Mouse (Mus musculus) spleen, postnatal 10 days (tissue): Measurements from ENCODE around the gene Anapc15.
"Not testable (repeated sequence)": the region's sequence is repeated elsewhere in the genome, so short reads cannot be mapped to it uniquely, and the experiment has no call there.

Source experiments
- DNase-seq, 2 experiments: peaks; one replicate each; pipeline ENCODE4 v3.0.0; 2021 to 2022; ENCODE audit warnings: low spot score in 2 of 2

The Anapc15 gene

DNA sequence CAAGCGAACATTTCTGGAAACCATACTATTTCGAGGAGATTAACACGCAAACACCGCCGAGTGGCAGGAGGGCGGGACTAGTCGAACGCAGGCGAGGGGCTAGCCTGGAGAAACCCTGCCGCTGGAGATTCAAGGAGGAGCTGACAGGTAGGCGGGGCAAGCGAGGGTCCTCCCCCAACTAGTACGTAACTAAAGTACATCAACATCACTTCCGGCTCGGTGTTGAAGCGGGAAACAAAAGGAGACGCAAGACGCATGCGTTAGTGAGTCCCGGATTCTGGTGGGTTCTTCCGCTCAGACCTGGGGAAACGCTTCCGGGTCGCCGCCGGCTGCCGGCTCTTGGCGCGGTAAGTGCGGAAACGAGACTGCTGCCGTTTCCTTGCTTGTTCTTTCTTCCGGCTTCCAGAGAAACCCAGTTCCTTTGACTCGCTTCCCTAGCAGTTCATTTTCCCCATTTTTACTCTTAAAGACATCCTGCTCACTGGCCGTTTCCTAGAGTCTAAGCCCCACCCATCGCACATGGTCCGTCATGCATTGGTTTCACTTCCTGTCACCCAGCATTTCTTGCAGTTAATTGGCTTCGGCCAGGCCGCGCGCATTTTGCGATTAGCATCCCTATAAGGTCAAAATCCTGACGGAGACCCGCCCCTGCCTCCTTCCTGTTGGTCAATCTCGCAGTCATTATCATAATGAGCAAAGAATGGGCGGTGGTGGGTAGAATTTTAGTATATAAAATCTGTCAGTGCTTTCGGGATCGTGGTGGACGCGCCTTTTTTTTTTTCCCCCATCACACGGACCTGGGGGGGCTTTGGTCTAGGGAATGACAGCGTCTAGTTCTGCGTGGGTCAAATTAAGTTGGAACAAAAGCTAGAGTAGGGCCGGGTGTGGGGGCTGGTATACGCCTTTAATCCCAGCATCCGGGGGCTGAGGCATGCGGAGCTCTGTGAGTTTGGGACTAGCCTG, 32.9 kb downstream of the Anapc15 start:
- DNase-seq = peak; percentile 91 to 97

- no peak for DNase-seq
Measured at GRCm38 (mm10) chr7:101900331-101901097, 37.0 kb downstream of the Anapc15 start.

- DNase-seq = no peak
Measured at GRCm38 (mm10) chr7:101901969-101902368, 38.5 kb downstream of the Anapc15 start.

DNA sequence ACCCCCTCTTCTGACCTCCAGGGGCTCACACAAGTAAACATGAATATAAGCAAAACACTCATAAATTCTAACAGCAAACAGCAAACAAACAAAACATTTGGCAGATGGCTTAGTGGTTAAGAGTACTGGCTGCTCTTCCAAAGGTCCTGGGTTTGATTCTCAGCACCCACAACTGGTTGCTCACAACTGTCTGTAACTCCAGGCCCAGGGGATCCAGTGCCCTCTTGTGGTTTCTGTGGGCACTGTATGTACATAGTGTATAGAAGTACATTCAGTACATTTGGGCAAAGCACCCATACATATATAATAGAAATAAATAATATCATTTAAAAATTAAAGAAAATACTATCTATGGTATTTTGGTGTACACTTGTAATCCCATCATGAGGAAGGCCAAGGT, 39.3 kb downstream of the Anapc15 start:
- no peak for DNase-seq

DNA sequence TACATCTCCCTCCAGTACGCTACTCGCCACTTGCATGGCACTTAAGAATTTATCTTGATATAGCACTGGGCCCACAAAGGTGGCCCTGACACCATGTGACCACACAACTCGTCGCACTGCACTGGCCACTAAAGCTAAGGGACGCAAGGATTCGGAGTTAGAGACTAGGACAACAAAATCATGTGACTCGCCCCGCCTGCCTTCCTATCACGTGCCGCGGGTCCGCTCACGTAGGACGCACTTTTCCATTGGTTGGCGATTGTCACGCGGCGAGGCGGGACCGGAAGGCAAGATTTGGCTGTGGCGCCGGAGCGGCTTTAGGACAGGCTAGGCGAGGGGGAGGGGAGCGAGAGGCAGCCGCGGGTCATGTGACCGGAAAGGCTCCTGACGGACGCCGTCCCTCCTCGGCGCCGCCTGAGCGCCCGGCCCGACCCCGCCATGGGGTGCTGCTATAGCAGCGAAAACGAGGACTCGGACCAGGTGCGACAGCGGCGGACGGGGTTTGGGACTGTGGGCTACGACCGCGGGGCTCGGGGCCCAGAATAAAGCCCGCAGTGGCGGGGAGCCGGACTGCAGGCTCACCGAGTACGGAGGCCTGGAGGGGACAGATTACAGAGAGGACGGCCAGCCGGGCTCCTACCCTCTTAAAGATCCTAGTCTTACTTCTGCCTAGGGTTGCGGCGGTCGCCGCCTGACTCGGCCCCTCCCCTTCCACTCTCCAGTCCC, 42.2 kb downstream of the Anapc15 start, which contains the start of gene Lamtor1:
TSS of gene Lamtor1 (plus strand) at position 344 of the 726 bp plus-strand sequence.
- peak; percentile 98 to 99 for DNase-seq

DNA sequence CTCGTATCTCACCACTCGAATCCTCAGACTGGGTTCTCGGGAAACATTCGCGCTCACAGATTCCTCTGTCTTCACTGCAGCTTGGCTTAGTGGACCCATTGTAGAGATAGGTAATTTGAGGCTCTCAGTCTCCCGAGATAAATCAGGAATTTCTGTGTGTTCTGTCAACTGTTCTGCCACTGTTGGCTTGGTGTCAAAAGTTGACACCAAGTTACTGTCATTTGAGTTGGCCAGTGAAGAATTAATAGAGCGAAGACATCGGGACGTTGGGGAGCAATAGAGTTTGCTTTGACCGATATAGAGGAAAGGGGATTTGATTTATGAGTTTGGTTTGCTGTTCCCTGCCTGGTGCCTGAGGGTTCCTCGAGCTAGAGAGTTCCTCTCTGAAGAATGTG, 42.8 kb downstream of the Anapc15 start, which contains the start of gene Tomt:
TSS of gene Tomt (minus strand) at position 73 of the 395 bp plus-strand sequence.
- no peak for DNase-seq

DNA sequence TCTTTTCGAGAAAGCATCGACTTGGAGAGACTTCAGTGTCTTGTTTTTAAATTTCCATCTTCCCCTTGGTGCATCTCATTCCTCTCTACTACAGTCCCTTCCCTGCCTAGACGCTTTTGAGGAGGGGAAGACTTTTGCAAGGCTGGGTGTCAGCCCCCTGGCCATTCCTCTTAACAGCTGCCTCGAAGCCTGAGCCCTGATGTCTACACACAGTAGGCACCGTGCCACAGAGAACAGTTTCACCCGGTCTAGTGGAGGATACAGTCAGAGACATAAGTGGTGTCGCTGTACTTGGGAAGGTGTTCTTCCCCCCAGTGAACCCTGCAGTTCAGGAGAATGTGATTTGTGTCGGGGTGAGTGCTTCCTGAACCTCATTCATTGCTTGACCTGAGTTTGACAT, 43.2 kb downstream of the Anapc15 start:
- peak; percentile 31 for DNase-seq

- no peak for DNase-seq
Measured at GRCm38 (mm10) chr7:101908367-101908766, 44.9 kb downstream of the Anapc15 start.

DNA sequence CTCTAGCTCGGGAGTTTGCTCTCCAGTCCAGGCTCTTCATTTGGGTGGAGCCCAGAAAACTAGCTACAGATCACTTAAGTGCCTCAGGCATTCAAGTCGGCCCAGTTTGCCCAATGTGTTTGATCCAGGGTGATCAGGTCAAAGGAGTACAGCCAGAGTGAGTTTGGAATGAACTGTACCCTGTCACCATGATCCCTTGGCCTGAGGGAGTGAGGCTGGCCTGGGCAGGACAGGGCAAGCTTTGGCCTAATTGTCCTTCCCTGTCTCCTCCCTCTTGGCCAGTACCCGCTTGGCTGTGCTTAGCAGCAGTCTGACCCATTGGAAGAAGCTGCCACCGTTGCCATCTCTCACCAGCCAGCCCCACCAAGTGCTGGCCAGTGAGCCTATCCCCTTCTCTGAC, 46.6 kb downstream of the Anapc15 start:
- no peak for DNase-seq

GRCm38 (mm10) chr7:101911982-101912381, 48.5 kb downstream of the Anapc15 start:
- DNase-seq = no peak

DNA sequence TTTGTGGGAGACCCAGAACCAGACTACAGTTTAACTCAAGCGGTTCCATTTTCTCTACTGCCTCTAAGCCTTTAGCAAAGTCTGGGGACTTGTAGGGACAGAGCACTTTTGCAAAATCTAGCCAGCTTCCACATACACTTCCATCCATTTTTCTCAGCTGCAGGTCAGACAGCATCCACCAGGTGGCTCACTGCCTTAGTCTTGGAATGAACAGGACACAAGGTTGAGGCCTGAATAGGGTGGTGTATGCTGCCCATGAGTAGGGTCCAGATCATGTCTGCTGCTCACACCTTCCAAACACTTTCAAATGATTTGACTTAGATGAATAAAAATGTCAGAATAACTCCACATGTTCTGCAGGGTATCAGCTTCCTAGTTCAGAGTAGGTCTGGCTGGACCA, 54.6 kb downstream of the Anapc15 start:
- DNase-seq = peak; percentile 53 to 74

GRCm38 (mm10) chr7:101925892-101926291, 62.4 kb downstream of the Anapc15 start:
- not testable (repeated sequence) for DNase-seq

DNA sequence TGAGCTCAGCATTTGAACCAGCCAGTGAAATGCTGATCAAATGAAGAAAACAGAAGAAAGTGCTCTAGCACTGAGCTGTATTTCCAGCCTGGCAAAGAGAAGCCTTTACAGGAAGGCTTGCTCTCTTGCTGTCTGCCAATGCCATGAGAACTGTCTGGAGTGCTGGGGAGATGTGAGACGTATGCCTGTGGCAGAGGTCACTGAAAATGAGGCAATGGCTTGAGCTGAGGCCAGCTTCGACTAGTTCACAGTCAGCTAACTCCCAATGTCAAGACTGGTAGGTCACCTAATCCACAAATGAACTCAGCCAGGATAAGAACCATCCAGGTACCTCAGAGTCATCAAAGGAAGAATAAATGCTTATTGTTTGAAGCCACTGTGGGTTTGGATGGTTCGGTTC, 64.6 kb downstream of the Anapc15 start:
- no peak for DNase-seq

DNA sequence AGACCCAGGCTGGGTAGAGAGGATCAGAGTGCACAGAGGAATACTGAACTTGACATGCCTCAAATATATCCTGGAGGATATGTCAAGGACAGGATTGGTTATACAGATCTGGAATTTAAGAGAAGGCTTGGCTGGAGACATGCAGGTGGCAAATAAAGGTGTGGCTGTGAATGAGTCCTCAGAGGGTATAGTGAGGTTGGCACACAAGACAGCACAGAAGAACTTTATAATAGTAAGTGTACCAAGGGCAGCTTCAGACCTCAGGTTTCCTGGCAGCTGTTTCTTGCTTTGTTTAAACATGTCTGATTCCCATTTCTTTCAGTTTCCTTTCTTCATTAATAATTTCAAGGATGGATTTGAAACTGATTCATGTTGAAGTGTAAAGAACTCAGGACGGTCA, 69.0 kb downstream of the Anapc15 start:
- no peak for DNase-seq

GRCm38 (mm10) chr7:101933300-101933699, 69.8 kb downstream of the Anapc15 start:
- peak in 1 of 2 experiments; percentile 48 for DNase-seq

DNA sequence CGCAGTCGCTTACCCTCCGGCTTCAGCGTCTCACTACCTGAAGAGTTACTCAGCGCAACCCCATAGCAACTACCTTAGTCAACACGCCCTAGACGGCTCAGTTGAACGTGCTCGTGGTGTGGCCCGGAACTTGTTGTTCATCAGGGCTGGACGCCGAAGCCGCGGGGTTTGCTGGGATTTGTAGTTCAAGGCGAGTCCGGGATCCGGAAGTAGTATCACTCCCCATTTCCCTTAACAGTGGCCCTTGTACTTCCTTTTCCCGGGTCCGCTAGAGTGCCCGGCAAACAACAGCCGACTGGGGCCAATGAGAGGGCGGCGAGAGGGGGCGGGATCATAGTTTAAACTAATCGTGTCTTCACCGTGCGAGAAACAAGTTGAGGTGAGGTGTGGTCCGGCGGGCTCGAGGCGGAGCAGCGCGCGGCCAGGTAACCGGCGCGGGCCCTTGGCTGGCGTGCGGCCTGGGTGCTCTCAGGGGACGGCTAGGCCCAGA, 70.3 kb downstream of the Anapc15 start, which contains the start of the genes Lrrc51 and Numa1:
TSS of gene Lrrc51 (minus strand) at position 145 of the 490 bp plus-strand sequence.
TSS of gene Numa1 (plus strand) at position 361 of the 490 bp plus-strand sequence.
- peak; percentile 91 to 98 for DNase-seq

GRCm38 (mm10) chr7:101935957-101936356, 72.4 kb downstream of the Anapc15 start:
- no peak for DNase-seq

DNA sequence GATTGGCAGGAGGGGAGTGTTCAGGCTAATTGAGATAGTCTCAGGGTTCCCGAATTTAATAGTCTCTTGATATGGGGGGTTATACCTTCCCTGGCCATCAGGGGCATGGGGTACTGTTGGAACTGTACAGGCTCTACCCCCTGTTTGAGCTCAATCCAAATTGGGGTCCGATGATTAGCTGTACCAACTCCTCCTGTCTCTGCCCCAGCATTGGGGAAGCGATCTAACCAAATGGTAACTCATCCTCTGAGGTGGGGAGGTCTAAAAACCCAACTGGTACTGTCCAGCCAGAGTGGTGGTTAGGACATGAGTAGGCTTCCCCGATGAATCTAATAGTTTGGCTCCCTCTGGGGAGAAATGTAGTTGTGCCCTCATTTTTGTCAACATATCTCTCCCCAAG, 73.5 kb downstream of the Anapc15 start:
- no peak for DNase-seq

GRCm38 (mm10) chr7:101937569-101937968, 74.1 kb downstream of the Anapc15 start:
- no peak for DNase-seq

DNA sequence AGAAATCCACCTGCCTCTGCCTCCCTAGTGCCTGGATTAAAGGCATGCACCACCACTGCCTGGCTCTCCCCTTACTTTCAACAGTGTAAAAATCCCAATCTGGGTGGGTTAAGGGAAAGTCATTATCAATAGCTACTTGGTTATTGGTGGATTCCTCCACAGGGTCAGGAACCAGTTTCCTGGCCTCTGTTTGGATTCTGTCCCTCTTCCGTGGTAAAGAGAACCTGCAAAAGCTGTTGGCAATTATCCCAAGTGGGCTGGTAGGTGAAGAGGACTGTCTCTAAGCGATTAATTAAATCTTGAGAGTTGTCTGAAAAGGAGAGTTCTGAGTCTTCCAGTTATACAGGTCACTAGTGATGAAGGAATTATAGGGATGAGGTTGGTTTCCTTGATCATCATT, 74.8 kb downstream of the Anapc15 start:
- DNase-seq = no peak

GRCm38 (mm10) chr7:101939758-101940157, 76.2 kb downstream of the Anapc15 start:
- no peak for DNase-seq
